Mouse (Mus musculus): ENCODE data around the gene Cdh22. TPM values are rescaled to one million over a fixed set of nuclear protein-coding genes. Genes with fewer than 3 reads are reported as not detected.
A peak's percentile ranks its signal among the peaks of the same experiment; 100 is the strongest.

Gene Cdh22
- polyA plus RNA-seq, 1 experiment from 2014 or later: 0.91 TPM

DNA sequence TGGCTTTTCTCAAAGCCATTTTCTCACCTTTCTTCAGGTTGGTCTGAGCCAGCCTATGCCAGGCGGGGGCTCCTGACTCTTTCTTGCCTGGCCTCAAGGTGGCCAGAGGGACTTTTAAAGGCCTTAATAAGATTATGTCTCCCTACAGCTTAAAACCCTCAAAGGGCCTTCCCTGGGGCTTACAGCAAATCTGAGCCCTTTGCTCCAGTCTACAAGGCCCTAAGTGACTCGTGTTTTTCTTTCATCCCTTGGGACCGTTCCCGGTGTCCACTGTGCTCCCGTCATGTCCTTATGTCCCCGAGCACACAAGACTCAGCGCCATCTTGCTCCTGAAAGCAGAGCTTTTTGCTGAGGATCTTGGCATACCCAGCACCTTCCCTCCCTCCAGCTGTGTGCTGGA, 153.4 kb downstream of the Cdh22 start:
- H3K9me3 ChIP-seq: no peaks in the 10 kb centered on the region
- peaks cover 62% of the 10 kb centered on the region for H3K27me3 ChIP-seq (replicated peaks; ENCODE audit: low read depth, poor library complexity, severe bottlenecking)
- DNase-seq (ENCODE audit: low spot score): no peak
- WGBS: 12% methylated on average over 7 of the region's 7 CpGs
- no peak overlapping the region for H3K27ac ChIP-seq (replicated peaks)
- peaks cover 17% of the 10 kb centered on the region for H3K4me1 ChIP-seq
- H3K36me3 ChIP-seq (replicated peaks): no peaks in the 10 kb centered on the region
- H3K4me3 ChIP-seq: no peak overlapping the region

DNA sequence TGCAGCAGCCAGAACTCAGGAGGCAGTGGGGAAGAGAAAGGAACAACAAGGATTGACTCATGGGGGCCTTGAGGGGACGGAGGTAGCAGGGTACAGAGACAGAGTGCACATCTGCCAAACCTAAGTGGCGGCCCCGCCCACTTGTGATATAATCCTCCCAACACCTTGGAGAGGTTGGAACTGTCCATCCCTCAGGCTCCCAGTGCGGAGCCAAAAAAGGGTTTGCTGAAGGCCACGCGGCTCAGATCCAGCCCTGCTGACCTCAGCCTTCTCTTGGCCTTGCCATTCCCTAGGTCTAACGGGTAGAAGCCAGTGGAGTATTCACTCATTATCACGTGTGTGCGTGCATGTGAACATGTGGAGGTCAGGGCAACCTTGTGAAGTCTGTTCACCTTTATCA, 154.0 kb downstream of the Cdh22 start:
- no peak for DNase-seq (ENCODE audit: low spot score)
- Histone ChIP-seq H3K36me3 (replicated peaks) (no peaks in the 10 kb centered on the region), H3K4me3 (no peak overlapping the region), H3K27ac (replicated peaks) (no peak overlapping the region), H3K4me1 (peaks cover 20% of the 10 kb centered on the region), H3K9me3 (no peaks in the 10 kb centered on the region), H3K27me3 (replicated peaks; ENCODE audit: low read depth, poor library complexity, severe bottlenecking) (peaks cover 68% of the 10 kb centered on the region)
- WGBS: 22% methylated on average over 9 of the region's 9 CpGs

DNA sequence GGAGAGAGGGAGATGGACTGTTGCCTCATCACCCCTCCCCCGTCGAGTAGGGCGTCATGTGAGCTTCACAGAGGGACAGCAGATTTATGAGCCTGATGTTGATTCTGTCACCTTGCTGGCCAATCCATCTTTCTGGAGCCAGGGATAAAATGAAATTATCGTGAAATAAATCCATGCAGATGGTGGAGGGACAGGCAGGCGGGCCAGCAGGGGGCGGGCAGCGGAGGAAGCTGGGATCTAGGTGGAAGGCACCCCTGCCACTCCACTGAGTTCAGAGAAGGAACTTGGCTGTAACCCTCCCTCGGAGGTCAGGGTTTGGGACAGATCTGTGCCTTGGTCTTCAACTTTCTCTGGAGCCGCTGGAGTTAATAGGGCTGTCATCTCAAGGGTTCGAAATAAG, 156.0 kb downstream of the Cdh22 start:
- Histone ChIP-seq H3K9me3 (no peaks in the 10 kb centered on the region), H3K36me3 (replicated peaks) (no peaks in the 10 kb centered on the region), H3K27me3 (replicated peaks; ENCODE audit: low read depth, poor library complexity, severe bottlenecking) (peaks cover 84% of the 10 kb centered on the region), H3K4me3 (no peak overlapping the region), H3K27ac (replicated peaks) (no peak overlapping the region), H3K4me1 (peaks cover 20% of the 10 kb centered on the region)
- DNase-seq (ENCODE audit: low spot score): peak; percentile 53
- WGBS: 32% methylated on average over 10 of the region's 10 CpGs

DNA sequence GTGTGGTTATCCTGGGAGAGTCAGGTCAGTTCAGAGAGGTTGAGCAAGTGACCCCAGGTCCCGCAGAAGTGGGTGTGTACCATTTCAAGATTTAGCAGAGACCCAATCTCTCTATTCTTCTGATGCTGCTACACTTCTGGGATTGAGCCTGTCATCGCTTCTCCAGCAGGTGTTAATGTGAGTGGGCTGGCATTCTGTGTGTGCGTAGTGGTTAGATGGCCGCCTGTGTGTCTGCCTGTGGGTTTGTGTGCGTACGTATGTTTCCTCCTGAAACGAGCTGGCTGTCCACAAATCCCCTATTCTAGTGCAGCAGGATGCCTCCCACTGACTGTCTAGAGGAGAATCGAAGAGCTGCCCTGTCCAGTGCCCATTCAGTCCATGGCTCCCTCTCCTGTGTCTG, 156.6 kb downstream of the Cdh22 start:
- DNase-seq (ENCODE audit: low spot score): no peak
- peaks cover 89% of the 10 kb centered on the region for H3K27me3 ChIP-seq (replicated peaks; ENCODE audit: low read depth, poor library complexity, severe bottlenecking)
- H3K9me3 ChIP-seq: no peaks in the 10 kb centered on the region
- peaks cover 20% of the 10 kb centered on the region for H3K4me1 ChIP-seq
- WGBS: 70% methylated on average over 8 of the region's 8 CpGs
- no peak overlapping the region for H3K27ac ChIP-seq (replicated peaks)
- H3K4me3 ChIP-seq: no peak overlapping the region
- H3K36me3 ChIP-seq (replicated peaks): no peaks in the 10 kb centered on the region

DNA sequence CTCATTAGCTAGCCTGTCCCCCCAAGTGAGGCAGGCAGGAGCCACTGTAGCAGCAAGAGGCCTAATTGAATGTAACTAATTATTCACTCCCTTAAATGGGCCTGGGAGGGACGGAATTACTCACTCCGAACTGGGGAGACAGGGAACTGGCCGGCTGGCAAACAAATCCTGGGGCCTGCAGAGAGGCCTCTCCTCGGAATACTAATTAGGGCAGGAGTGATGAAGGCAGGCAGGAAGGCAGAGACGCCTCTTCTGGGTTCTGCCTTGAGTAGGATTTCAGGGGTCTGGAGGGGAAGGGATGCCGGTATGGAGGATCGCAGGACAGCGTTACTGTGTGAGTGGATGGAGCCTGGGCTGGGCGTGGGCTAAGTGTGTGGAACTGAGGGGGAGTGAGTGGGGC, 157.6 kb downstream of the Cdh22 start:
- peaks cover 20% of the 10 kb centered on the region for H3K4me1 ChIP-seq
- peaks cover 99% of the 10 kb centered on the region for H3K27me3 ChIP-seq (replicated peaks; ENCODE audit: low read depth, poor library complexity, severe bottlenecking)
- no peak overlapping the region for H3K27ac ChIP-seq (replicated peaks)
- no peak for DNase-seq (ENCODE audit: low spot score)
- no peak overlapping the region; the same call in 1 of the 2 replicates for H3K4me3 ChIP-seq
- 5% methylated on average over 9 of the region's 9 CpGs for WGBS
- H3K36me3 ChIP-seq (replicated peaks): no peaks in the 10 kb centered on the region
- no peaks in the 10 kb centered on the region for H3K9me3 ChIP-seq

DNA sequence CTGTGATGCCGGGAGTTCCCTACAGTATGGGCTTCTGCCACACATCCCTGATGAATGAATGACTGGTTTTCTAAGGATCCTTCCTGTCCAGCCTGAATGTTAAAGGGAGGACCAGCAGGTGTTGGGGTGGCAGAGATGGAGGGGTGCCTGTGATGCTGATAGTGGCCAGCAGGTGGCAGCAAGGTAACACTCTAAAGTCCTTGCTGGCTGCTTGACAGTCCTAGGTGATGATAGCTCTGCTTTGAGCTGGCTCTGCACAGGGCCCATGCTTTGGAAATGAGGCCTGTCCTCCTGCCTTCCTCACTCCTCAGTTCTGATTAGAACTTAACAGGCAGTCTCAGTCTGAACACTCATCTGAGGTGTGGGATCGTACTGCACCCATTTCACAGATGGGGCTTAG, 159.7 kb downstream of the Cdh22 start:
- WGBS: 37% methylated on average over 2 of the region's 2 CpGs
- Histone ChIP-seq H3K27ac (replicated peaks) (no peak overlapping the region), H3K9me3 (no peaks in the 10 kb centered on the region), H3K36me3 (replicated peaks) (no peaks in the 10 kb centered on the region), H3K4me3 (no peak overlapping the region), H3K27me3 (replicated peaks; ENCODE audit: low read depth, poor library complexity, severe bottlenecking) (peaks cover 95% of the 10 kb centered on the region), H3K4me1 (peaks cover 29% of the 10 kb centered on the region)
- DNase-seq (ENCODE audit: low spot score): peak; percentile 83

DNA sequence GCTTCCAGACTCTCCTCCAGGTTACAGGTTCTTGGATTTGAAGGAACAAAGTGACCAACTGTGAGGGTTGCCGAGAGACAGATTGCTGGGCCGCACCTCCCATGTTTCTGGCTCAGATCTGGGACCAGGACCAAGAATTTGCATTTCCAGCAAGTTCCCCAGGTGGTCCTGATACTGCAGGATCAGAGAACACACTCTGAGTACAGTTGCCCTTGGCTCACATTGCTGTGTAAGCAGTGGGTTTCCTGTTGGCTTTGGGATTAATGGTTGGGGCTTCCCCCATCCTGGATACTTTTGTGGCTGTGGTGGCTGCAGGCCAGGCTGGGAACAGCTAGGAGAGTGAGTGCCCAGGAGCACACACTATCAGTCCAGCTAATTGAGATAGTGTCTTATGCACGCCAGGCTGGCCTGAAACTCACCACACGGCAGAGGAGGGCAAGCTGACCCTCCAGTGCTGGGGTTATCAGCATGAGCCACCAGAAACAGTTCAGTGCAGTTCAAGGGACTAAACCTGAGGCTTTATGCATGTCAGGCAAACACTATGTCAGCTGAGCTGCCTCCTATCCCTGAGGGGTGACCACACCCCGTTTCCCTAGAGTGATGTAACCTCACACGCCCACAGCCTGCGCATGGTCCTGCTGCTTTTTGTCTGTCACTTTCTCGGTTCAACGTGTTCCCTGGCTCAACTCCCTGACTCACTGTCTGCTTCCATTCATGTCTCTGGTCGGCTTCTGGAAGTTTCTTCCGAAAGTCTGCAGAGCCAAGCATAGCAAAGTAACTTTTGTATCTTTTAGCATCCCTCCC, 160.4 kb downstream of the Cdh22 start:
- WGBS: 52% methylated on average over 11 of the region's 11 CpGs

DNA sequence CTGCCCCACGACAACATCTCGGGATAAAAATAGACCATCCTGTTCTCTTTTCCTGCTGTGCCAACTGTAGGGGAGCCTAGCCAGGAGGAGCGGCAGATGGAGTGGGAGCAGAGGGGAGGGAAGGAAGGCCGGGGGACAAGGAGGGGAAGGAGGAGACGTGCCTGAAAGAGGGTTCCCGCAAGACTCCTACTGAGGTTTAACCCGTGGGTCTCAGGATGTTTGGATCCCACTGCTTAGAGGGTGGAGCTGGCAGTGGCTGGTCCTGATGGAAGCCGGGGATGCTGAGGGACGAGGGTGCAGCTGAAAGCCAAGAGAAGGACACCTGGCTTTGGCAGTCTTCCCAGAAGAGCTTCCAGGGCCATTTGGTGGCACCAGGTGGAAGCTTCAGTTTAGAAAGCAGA, 161.3 kb downstream of the Cdh22 start:
- Histone ChIP-seq H3K4me1 (peaks cover 30% of the 10 kb centered on the region), H3K27ac (replicated peaks) (no peak overlapping the region), H3K9me3 (no peaks in the 10 kb centered on the region), H3K27me3 (replicated peaks; ENCODE audit: low read depth, poor library complexity, severe bottlenecking) (peaks cover 87% of the 10 kb centered on the region), H3K36me3 (replicated peaks) (no peaks in the 10 kb centered on the region), H3K4me3 (no peak overlapping the region)
- no peak for DNase-seq (ENCODE audit: low spot score)
- 30% methylated on average over 9 of the region's 9 CpGs for WGBS

More for the DNA sequence above, 160.4 kb downstream of the Cdh22 start:
- H3K36me3 ChIP-seq (replicated peaks): no peaks in the 10 kb centered on the region
- DNase-seq (ENCODE audit: low spot score): no peak
- H3K27ac ChIP-seq (replicated peaks): no peak overlapping the region
- peaks cover 32% of the 10 kb centered on the region for H3K4me1 ChIP-seq
- no peaks in the 10 kb centered on the region for H3K9me3 ChIP-seq
- H3K27me3 ChIP-seq (replicated peaks; ENCODE audit: low read depth, poor library complexity, severe bottlenecking): peaks cover 95% of the 10 kb centered on the region
- no peak overlapping the region for H3K4me3 ChIP-seq

DNA sequence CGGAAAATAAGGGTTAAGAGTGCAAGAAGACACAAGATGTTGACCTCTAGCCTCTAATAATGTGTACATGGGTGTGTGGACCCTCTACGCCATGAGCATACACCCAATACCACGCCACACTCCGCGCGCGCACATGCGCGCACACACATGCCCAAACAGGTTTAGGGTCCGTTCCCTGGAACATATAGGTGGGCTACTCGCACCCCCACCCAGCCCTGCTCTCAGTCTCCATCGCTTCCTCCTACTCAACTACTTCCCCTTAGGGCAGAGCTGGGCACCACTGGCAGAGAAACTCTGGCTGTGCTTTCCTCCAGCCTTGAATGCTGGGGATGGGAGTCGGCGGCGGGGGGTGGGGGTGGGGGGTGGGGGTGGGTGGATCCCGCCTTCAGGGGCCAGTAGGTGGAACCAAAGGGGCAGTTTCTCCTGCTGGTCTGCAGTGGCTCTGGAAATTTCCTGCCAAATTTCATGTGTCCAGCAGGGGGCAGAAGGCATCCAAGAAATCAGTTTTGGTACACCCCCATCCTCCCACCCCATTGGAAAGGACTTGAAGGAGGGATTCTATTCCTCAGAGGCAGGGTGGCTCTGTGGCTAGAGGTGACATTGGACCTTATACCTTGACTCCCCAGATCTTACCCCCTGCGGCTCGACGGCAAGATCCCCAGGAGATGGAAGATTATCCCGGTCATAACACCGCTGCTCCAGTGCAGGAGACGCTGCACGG, 164.4 kb downstream of the Cdh22 start:
- Histone ChIP-seq H3K27me3 (replicated peaks; ENCODE audit: low read depth, poor library complexity, severe bottlenecking) (peaks cover 59% of the 10 kb centered on the region), H3K4me3 (peak overlapping the region; percentile 42), H3K4me1 (peaks cover 12% of the 10 kb centered on the region), H3K9me3 (no peaks in the 10 kb centered on the region), H3K27ac (replicated peaks) (no peak overlapping the region), H3K36me3 (replicated peaks) (no peaks in the 10 kb centered on the region)
- WGBS: 21% methylated on average over 23 of the region's 23 CpGs
- DNase-seq (ENCODE audit: low spot score): peak; percentile 76

DNA sequence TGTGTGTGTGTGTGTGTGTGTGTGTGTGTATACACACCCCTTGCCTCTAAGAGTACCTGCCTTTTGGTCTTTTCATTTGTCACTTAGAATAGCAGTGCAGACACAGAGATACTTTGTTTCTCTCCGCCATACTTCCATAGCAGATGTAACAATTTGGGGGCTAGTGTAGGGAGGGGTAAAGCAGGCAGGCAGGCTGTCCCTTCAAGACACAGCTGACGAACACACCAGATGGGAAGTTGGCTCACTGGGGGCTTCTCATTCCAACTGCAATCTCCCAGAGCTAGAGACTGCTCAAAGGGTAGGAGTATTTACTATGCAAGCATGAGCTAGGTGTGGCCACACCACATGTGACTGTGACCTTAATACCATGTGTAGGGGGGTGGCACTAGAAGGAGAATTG, 165.8 kb downstream of the Cdh22 start:
- Histone ChIP-seq H3K4me3 (no peak overlapping the region), H3K27ac (replicated peaks) (no peak overlapping the region), H3K36me3 (replicated peaks) (no peaks in the 10 kb centered on the region), H3K9me3 (no peaks in the 10 kb centered on the region), H3K4me1 (peaks cover 12% of the 10 kb centered on the region), H3K27me3 (replicated peaks; ENCODE audit: low read depth, poor library complexity, severe bottlenecking) (peaks cover 44% of the 10 kb centered on the region)
- no peak for DNase-seq (ENCODE audit: low spot score)
- WGBS: 78% methylated on average over 2 of the region's 2 CpGs

DNA sequence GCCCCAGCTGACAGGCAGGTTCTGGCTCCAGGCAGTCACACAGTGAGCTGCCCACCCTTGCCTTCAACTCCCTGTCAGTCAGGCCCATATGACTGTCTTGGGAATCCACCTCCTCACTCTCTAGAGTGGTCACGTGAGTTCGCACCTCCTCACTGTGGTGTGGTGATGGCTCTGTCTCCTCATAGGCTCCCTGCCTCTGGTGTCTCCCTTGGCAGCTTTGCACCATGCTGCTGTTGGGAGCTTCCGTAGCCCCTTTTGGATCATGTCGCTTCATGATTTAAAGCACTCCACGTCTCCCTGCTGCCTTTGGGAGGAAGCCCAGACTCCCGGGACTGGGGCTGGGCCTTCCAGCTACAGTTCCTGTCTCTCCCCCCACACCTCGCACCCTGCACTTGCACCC, 170.2 kb downstream of the Cdh22 start:
- Histone ChIP-seq H3K4me3 (no peak overlapping the region), H3K27ac (replicated peaks) (no peak overlapping the region), H3K9me3 (no peaks in the 10 kb centered on the region), H3K36me3 (replicated peaks) (no peaks in the 10 kb centered on the region), H3K27me3 (replicated peaks; ENCODE audit: low read depth, poor library complexity, severe bottlenecking) (peaks cover 6% of the 10 kb centered on the region), H3K4me1 (no peaks in the 10 kb centered on the region)
- DNase-seq (ENCODE audit: low spot score): no peak
- WGBS: 68% methylated on average over 7 of the region's 7 CpGs

DNA sequence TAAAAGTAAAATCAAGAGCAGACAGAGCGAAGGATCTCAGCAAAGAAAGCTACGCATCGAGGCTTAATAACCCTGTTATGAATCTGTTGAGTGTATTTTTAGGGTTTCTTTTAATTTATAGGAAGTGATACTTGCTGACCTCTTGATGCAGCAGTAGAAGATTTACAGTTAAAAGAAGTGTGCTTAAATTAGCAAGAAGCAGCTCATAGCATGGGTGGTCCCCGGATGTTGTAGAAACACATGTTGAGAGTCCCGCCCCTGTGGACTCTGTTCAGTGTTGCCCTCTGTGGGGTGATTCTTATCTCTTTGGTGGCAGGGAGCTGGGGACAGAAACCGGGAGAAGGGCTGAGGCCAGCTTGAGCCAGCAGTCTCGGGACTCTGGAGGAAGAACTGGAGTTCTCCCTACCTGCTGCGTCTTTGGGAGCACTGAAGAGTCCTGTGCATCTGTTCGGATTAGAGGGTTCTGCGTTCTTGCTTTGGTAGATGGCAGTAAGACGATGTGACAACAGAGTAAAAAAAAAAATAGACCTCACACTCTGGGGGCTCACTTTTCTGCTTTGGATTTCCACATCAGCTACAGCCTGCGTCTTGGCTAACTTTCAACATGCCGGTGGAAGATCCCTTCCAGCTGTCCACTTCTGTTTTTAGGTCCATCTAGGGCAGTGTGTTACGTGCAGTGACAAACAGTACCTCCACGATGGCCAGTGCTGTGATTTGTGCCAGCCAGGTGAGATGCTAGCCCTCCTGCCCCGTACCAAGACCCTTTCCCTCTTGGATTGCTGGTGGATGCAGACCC, 172.8 kb downstream of the Cdh22 start:
- no peak overlapping the region for H3K4me3 ChIP-seq
- 87% methylated on average over 16 of the region's 16 CpGs for WGBS
- peaks cover 16% of the 10 kb centered on the region; the same call in 1 of the 2 replicates for H3K27me3 ChIP-seq (replicated peaks; ENCODE audit: low read depth, poor library complexity, severe bottlenecking)
- H3K9me3 ChIP-seq: no peaks in the 10 kb centered on the region
- no peaks in the 10 kb centered on the region for H3K36me3 ChIP-seq (replicated peaks)
- H3K4me1 ChIP-seq: peaks cover 5% of the 10 kb centered on the region
- H3K27ac ChIP-seq (replicated peaks): no peak overlapping the region
- no peak for DNase-seq (ENCODE audit: low spot score)

Data from embryonic facial prominence, embryonic 10.5 days (tissue).